Mouse (Mus musculus): Measurements from ENCODE around the gene Lman2. TPM values are rescaled to one million over a fixed set of nuclear protein-coding genes. Genes with fewer than 3 reads are reported as not detected.

Lman2 gene
- polyA plus RNA-seq, 1 experiment = 38.5 TPM

GRCm38 (mm10) chr13:55296760-55297159 is 65.8 kb downstream of the Lman2 start:
- H3K36me3 ChIP-seq (ENCODE audit: control insufficient read depth, insufficient read depth, low read length, poor library complexity, severe bottlenecking) = peaks cover 72% of the 10 kb centered on the region
- no peak overlapping the region for H3K9ac ChIP-seq (ENCODE audit: low read depth, poor library complexity, severe bottlenecking)
- TF ChIP-seq EP300 (IDR thresholded peaks at IDR 0.05; ENCODE audit: insufficient read depth, low read depth, low read length) = no peak
- no peak for TF ChIP-seq POLR2A (IDR thresholded peaks at IDR 0.05; ENCODE audit: insufficient read depth, low read length)
- TF ChIP-seq CTCF (IDR thresholded peaks at IDR 0.05; ENCODE audit: low read depth, low read length) = no peak
- no peaks in the 10 kb centered on the region for H3K27me3 ChIP-seq (ENCODE audit: control insufficient read depth, insufficient read depth, low read length, poor library complexity, severe bottlenecking)
- H3K4me3 ChIP-seq (ENCODE audit: low read depth, low read length) = no peak overlapping the region
- H3K27ac ChIP-seq (ENCODE audit: insufficient read depth, low read length) = no peak overlapping the region
- no peaks in the 10 kb centered on the region for H3K9me3 ChIP-seq (replicated peaks; ENCODE audit: control insufficient read depth, insufficient read depth, low read length, poor library complexity, severe bottlenecking)
- H3K4me1 ChIP-seq (ENCODE audit: control insufficient read depth, insufficient read depth, low read length) = no peaks in the 10 kb centered on the region

Other genes starting within 250 kb of the Lman2 start
- not detected in 2 replicates for gene Gm17617, start 229.2 kb downstream of the Lman2 start, polyA plus RNA-seq (2011; ENCODE audit: insufficient read depth, insufficient read length, low read depth, missing spikeins)
- gene Fgfr4, start 210.1 kb downstream of the Lman2 start, polyA plus RNA-seq (2011; ENCODE audit: insufficient read depth, insufficient read length, low read depth, missing spikeins) = 0.93 and 1.0 TPM in 2 replicates
- 162 TPM in 2 replicates for gene Nsd1, start 153.0 kb downstream of the Lman2 start, polyA plus RNA-seq (2011; ENCODE audit: insufficient read depth, insufficient read length, low read depth, missing spikeins)
- gene Prelid1, start 42.3 kb downstream of the Lman2 start, polyA plus RNA-seq (2011; ENCODE audit: insufficient read depth, insufficient read length, low read depth, missing spikeins) = 230 and 234 TPM in 2 replicates
- gene Rab24, start 40.8 kb downstream of the Lman2 start, polyA plus RNA-seq (2011; ENCODE audit: insufficient read depth, insufficient read length, low read depth, missing spikeins) = 40.5 and 42.8 TPM in 2 replicates
- gene Mxd3, start 33.0 kb downstream of the Lman2 start, polyA plus RNA-seq (2011; ENCODE audit: insufficient read depth, insufficient read length, low read depth, missing spikeins) = 5.1 and 6.5 TPM in 2 replicates
- 2.8 and 3.6 TPM in 2 replicates for gene Rgs14, start 6.9 kb upstream of the Lman2 start, polyA plus RNA-seq (2011; ENCODE audit: insufficient read depth, insufficient read length, low read depth, missing spikeins)
- gene Slc34a1, start 35.4 kb upstream of the Lman2 start, polyA plus RNA-seq (2011; ENCODE audit: insufficient read depth, insufficient read length, low read depth, missing spikeins) = not detected in 2 replicates
- not detected in 2 replicates for gene Pfn3, start 52.4 kb upstream of the Lman2 start, polyA plus RNA-seq (2011; ENCODE audit: insufficient read depth, insufficient read length, low read depth, missing spikeins)
- not detected in 2 replicates for gene F12, start 64.0 kb upstream of the Lman2 start, polyA plus RNA-seq (2011; ENCODE audit: insufficient read depth, insufficient read length, low read depth, missing spikeins)
- gene Grk6, start 82.3 kb upstream of the Lman2 start, polyA plus RNA-seq (2011; ENCODE audit: insufficient read depth, insufficient read length, low read depth, missing spikeins) = 58.2 and 63.4 TPM in 2 replicates
- 3.1 and 3.4 TPM in 2 replicates for gene Prr7, start 101.5 kb upstream of the Lman2 start, polyA plus RNA-seq (2011; ENCODE audit: insufficient read depth, insufficient read length, low read depth, missing spikeins)
- gene Dbn1, start 125.3 kb upstream of the Lman2 start, polyA plus RNA-seq (2011; ENCODE audit: insufficient read depth, insufficient read length, low read depth, missing spikeins) = 43.6 and 44.3 TPM in 2 replicates
- gene Pdlim7, start 150.9 kb upstream of the Lman2 start, polyA plus RNA-seq (2011; ENCODE audit: insufficient read depth, insufficient read length, low read depth, missing spikeins) = 84.4 and 97.7 TPM in 2 replicates
- gene Dok3, start 166.5 kb upstream of the Lman2 start, polyA plus RNA-seq (2011; ENCODE audit: insufficient read depth, insufficient read length, low read depth, missing spikeins) = 0.39 and 1.0 TPM in 2 replicates
- 55.2 and 63.9 TPM in 2 replicates for gene Ddx41, start 173.9 kb upstream of the Lman2 start, polyA plus RNA-seq (2011; ENCODE audit: insufficient read depth, insufficient read length, low read depth, missing spikeins)
- 41.8 and 47.7 TPM in 2 replicates for gene Fam193b, start 208.3 kb upstream of the Lman2 start, polyA plus RNA-seq (2011; ENCODE audit: insufficient read depth, insufficient read length, low read depth, missing spikeins)
- gene Tmed9, start 210.9 kb upstream of the Lman2 start, polyA plus RNA-seq (2011; ENCODE audit: insufficient read depth, insufficient read length, low read depth, missing spikeins) = 94.2 and 95.2 TPM in 2 replicates
- gene B4galt7, start 237.1 kb upstream of the Lman2 start, polyA plus RNA-seq (2011; ENCODE audit: insufficient read depth, insufficient read length, low read depth, missing spikeins) = 10.3 and 10.5 TPM in 2 replicates